Mouse (Mus musculus): ENCODE results near the gene Kcnab1.

GRCm38 (mm10) chr3:65374729-65375128 lies 265.5 kb downstream of the Kcnab1 start:
- TF ChIP-seq CTCF (IDR thresholded peaks at IDR 0.05), result no peak
- no peak for TF ChIP-seq EP300 (IDR thresholded peaks at IDR 0.05)
